Mouse (Mus musculus) G1E (cell line): ENCODE measurements around the gene Rnf6. TPM values are rescaled to one million over a fixed set of nuclear protein-coding genes. Genes with fewer than 3 reads are reported as not detected.
A peak's percentile ranks its signal among the peaks of the same experiment; 100 is the strongest.

ENCODE experiments used
- ATAC-seq: 2 replicates; pipeline ENCODE4 v1.8.0; 2016; ENCODE audit warnings: mild to moderate bottlenecking; ENCODE audit not compliant: insufficient number of reproducible peaks, poor library complexity, low FRiP score, severe bottlenecking; ENCODE audit errors: extremely low read depth
- DNase-seq: peaks from one replicate; pipeline ENCODE4 v3.0.0; 2012; ENCODE audit warnings: low spot score
- H3K27me3 ChIP-seq: 2 replicates; pipeline ENCODE4 v1.6.1; 2012; ENCODE audit warnings: mild to moderate bottlenecking, low read length, inconsistent platforms; ENCODE audit not compliant: insufficient read depth
- H3K36me3 ChIP-seq: replicated peaks from 2 replicates; pipeline ENCODE3; 2012; ENCODE audit warnings: mild to moderate bottlenecking, inconsistent platforms
- H3K4me1 ChIP-seq: 2 replicates; pipeline ENCODE4 v1.6.1; 2012; ENCODE audit warnings: low read depth, low read length, inconsistent platforms, mixed read lengths; ENCODE audit not compliant: insufficient read depth
- H3K4me3 ChIP-seq: 2 replicates; pipeline ENCODE4 v1.5.1; 2012; ENCODE audit warnings: low read depth, mild to moderate bottlenecking, inconsistent platforms, low read length, moderate library complexity, mixed read lengths
- H3K9me3 ChIP-seq: replicated peaks from 2 replicates; pipeline ENCODE4 v1.6.1; 2012; ENCODE audit warnings: inconsistent platforms
- CTCF ChIP-seq: IDR thresholded peaks from 2 replicates; pipeline ENCODE4 v1.5.1; 2012; ENCODE audit warnings: low read depth, low read length, inconsistent platforms, mixed read lengths
- GATA1 ChIP-seq: IDR thresholded peaks from 2 replicates; pipeline ENCODE4 v1.6.1; 2012; ENCODE audit warnings: borderline replicate concordance, low read length, inconsistent platforms, mixed read lengths
- GATA2 ChIP-seq: IDR thresholded peaks from 2 replicates; pipeline ENCODE4 v1.6.1; 2012; ENCODE audit warnings: low read depth, low read length, inconsistent platforms, borderline replicate concordance
- POLR2AphosphoS5 ChIP-seq: IDR thresholded peaks from 2 replicates; pipeline ENCODE4 v1.6.1; 2012; ENCODE audit warnings: low read depth, low read length, inconsistent platforms; ENCODE audit not compliant: insufficient replicate concordance
- TAL1 ChIP-seq: conservative IDR thresholded peaks from 2 replicates; pipeline ENCODE4 v1.6.1; 2012; ENCODE audit warnings: low read depth, low read length, inconsistent platforms, mixed read lengths
- polyA plus RNA-seq: library from polyadenylated mRNA; stranded (reverse); fragments of >175 nt; gene quantifications from 2 replicates; pipeline ENCODE4 v1.2.3, GENCODE M21; 2012
- total RNA-seq, 2 experiments: library from RNA; stranded (forward) in 1 of 2; stranded (reverse) in 1 of 2; fragments of 200-1000 nt in 1 of 2; fragments of >200 nt in 1 of 2; fragmentation: Nextera tagmentation in 1 of 2; gene quantifications; 2 replicates each; pipeline ENCODE4 v1.2.3; 2014 to 2017

Gene Rnf6
- total and polyA plus RNA-seq, 3 experiments: 13.9 to 62.6 (median 56.4) TPM

DNA sequence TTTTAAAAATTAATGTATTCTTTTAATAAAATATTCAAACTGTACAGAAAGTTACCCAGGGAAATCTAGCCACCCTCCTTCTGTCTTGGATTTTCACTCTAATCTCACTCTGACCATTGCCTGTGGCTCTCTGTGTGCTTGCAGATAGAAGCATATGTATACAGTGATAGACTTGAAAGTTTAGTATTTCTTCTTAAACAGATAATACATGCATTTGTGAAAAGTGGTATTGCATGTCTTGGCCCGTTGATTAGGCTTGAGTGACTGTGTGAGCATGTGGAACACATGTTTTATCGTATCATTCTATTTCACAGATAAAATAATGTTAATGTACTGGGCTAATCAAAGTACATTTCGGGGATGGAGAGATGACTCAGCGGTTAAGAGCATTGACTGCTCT, 23.8 kb upstream of the Rnf6 start:
- DNase-seq (no peak), ATAC-seq (no peak)
- H3K36me3 ChIP-seq: peaks cover 60% of the 10 kb centered on the region
- no peaks in the 10 kb centered on the region for H3K9me3 ChIP-seq
- no peak for TF ChIP-seq GATA1
- TF ChIP-seq POLR2AphosphoS5: no peak
- no peak for TF ChIP-seq TAL1
- no peak for TF ChIP-seq GATA2
- no peak for TF ChIP-seq CTCF
- no peaks in the 10 kb centered on the region for H3K27me3 ChIP-seq
- H3K4me3 ChIP-seq: no peak overlapping the region
- H3K4me1 ChIP-seq: peaks cover 49% of the 10 kb centered on the region

DNA sequence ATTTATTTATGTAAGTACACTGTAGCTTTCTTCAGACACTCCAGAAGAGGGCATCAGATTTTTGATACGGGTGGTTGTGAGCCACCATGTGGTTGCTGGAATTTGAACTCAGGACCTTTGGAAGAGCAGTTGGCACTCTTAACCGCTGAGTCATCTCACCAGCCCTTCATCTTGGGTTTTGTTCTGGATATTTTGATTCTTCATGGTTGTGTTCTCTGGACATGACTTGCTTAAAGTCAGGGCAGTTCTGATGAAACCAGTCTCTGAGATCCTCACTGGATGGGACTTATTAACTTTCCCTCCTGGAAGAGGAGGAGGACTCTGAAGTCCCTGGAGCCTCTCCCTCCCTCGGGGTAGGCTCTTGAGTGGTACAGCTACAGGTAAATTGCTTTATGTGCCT, 19.8 kb upstream of the Rnf6 start:
- no peak for ATAC-seq
- Histone ChIP-seq H3K36me3 (peaks cover 66% of the 10 kb centered on the region), H3K4me3 (no peak overlapping the region), H3K4me1 (peaks cover 60% of the 10 kb centered on the region), H3K9me3 (no peaks in the 10 kb centered on the region), H3K27me3 (no peaks in the 10 kb centered on the region)
- TF ChIP-seq POLR2AphosphoS5 (no peak), CTCF (no peak), GATA1 (no peak), TAL1 (no peak), GATA2 (no peak)
- DNase-seq: no peak

DNA sequence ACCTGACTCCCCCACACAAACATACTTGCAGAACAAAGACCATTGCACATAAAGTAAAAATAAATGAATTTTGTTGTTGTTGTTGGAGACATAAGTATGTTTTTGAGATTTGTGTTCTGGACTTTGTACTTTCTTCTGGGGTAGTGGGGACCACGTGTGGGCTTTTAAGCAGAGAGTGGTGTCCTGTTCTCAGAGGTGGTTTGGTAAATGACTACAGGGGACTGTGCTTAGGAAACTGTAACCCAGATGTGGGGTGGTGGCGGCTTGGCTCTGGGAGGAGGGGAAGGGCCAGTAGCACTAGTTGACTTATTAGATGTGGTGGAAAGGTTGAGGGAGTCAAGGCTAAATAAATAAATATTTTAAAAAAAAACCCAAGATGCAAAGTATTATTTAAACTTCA, 19.4 kb upstream of the Rnf6 start:
- Histone ChIP-seq H3K9me3 (no peaks in the 10 kb centered on the region), H3K36me3 (peaks cover 68% of the 10 kb centered on the region), H3K4me3 (no peak overlapping the region), H3K4me1 (peaks cover 60% of the 10 kb centered on the region), H3K27me3 (no peaks in the 10 kb centered on the region)
- ATAC-seq (no peak), DNase-seq (no peak)
- TF ChIP-seq CTCF (no peak), GATA1 (no peak), POLR2AphosphoS5 (no peak), GATA2 (no peak), TAL1 (no peak)

DNA sequence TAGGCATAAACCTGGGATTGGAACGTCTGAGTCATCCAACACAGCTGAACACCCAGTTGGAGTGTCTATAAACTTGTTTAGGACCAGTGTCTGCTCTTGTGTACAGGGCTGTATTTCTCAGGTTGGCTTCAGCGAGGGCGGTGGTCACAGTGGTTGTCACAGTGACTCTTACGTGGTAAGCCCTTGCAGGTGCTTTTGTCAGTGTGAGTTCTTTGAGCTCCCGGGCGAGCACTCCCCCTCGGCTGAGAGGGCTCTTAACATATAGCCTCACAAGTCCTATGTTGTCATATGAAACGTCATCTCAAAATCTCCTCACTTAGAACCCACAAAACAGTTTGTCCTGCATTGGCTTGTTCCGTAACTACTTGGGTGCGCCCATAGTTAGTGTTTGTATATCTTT, 16.9 kb upstream of the Rnf6 start:
- Histone ChIP-seq H3K4me1 (peaks cover 65% of the 10 kb centered on the region), H3K27me3 (no peaks in the 10 kb centered on the region), H3K9me3 (no peaks in the 10 kb centered on the region), H3K36me3 (peaks cover 61% of the 10 kb centered on the region), H3K4me3 (no peak overlapping the region)
- TF ChIP-seq POLR2AphosphoS5: no peak
- TF ChIP-seq TAL1: no peak
- no peak for TF ChIP-seq GATA1
- no peak for TF ChIP-seq CTCF
- no peak for TF ChIP-seq GATA2
- ATAC-seq: no peak
- no peak for DNase-seq

DNA sequence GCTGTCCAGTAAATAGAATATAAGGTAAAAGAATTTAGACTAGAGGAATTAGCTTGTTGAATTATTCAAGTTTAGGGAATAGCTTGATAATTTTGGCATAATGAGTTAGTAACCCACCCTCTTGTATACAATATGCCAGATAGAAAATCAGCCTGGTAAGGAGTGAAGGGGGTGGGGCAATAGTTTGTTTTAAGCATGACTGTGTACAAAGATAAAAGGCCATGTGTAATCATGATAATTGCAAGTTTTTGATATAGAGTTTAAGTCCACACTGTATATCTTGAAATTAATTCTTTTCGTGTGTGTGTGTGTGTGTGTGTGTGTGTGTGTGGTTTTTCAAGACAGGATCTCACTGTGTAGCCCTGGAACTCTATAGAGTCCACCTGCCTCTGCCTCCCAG, 13.0 kb upstream of the Rnf6 start:
- peaks cover 58% of the 10 kb centered on the region for H3K4me1 ChIP-seq
- peak; percentile 38 for ATAC-seq
- no peaks in the 10 kb centered on the region for H3K9me3 ChIP-seq
- TF ChIP-seq TAL1: peak; percentile 36; the same call in 1 of the 2 replicates
- TF ChIP-seq POLR2AphosphoS5: no peak
- peak; percentile 23 for DNase-seq
- H3K4me3 ChIP-seq: no peak overlapping the region
- H3K27me3 ChIP-seq: no peaks in the 10 kb centered on the region
- H3K36me3 ChIP-seq: peaks cover 32% of the 10 kb centered on the region

DNA sequence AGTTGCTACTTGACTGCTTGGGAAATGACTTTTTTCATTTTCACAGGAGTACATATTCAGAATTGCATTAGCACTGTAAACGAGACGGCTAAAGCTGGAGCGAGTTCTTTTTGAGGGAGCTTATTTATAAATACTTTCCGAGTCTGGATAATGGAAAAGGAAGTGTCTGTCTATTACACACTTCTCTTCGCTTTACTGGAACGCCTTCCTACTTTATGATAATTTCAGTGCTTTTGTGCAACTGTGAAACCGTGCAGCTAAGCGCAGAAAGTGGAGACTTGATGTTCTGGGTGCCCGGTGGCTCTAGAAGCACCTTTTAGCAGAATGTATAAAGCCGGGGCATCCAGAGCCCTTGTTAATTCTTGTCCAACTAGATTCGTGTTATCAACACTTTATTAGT, 11.5 kb upstream of the Rnf6 start:
- peak overlapping the region; percentile 39; the same call in 1 of the 2 replicates for H3K4me3 ChIP-seq
- peaks cover 17% of the 10 kb centered on the region for H3K36me3 ChIP-seq
- peaks cover 43% of the 10 kb centered on the region for H3K4me1 ChIP-seq
- ATAC-seq: no peak
- H3K9me3 ChIP-seq: no peaks in the 10 kb centered on the region
- H3K27me3 ChIP-seq: no peaks in the 10 kb centered on the region
- no peak for DNase-seq
- TF ChIP-seq TAL1: no peak
- no peak for TF ChIP-seq GATA2
- TF ChIP-seq GATA1: no peak
- no peak for TF ChIP-seq POLR2AphosphoS5
- no peak for TF ChIP-seq CTCF

DNA sequence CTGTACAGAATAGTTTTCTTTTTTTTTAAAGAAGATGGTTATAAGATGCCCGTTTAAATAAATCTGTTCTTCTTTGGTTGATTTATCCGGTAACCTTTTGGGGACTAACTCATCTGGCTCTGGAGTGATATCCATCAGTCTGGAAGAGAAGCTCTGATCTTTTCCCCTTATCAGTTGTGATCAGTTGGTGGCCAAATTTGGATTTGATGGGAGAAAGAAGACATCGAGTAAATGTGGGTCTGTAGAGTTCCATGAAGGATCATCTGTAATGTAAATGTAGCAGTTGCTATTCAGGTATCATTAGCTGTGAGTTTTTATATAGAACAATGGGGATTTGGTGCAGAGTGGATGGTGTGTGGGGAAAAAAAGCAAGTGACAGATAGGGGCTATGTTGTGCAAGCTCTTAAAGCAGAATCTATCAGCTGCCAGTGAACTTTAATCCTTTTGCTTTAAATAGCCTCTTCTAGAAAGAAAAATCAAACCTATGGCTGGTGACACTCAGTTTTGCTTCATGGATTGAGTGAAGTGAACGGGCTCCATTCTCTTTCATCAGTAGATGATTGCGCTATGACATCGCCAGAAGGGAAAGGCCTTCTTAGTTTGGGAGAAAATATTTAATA, 10.8 kb upstream of the Rnf6 start:
- Histone ChIP-seq H3K36me3 (peaks cover 12% of the 10 kb centered on the region), H3K27me3 (no peaks in the 10 kb centered on the region), H3K4me1 (peaks cover 37% of the 10 kb centered on the region), H3K9me3 (no peaks in the 10 kb centered on the region), H3K4me3 (peak overlapping the region; percentile 83)
- ATAC-seq: no peak
- TF ChIP-seq GATA1: no peak
- TF ChIP-seq GATA2: no peak
- TF ChIP-seq CTCF: no peak
- TF ChIP-seq TAL1: no peak
- no peak for TF ChIP-seq POLR2AphosphoS5
- no peak for DNase-seq
